Mouse (Mus musculus) CH12.LX (cell line): ENCODE data around the gene Taf1c.

Experiments used
- CTCF ChIP-seq, 2 experiments: IDR thresholded peaks in 1 of 2; conservative IDR thresholded peaks in 1 of 2; 2 replicates each; pipeline ENCODE4 v1.5.1; 2011 to 2012; ENCODE audit warnings: low read depth in 2 of 2, low read length in 2 of 2, improper control_type of control experiment in 1 of 2, inconsistent platforms in 1 of 2, mild to moderate bottlenecking in 1 of 2, moderate library complexity in 1 of 2
- GABPA ChIP-seq: IDR thresholded peaks from 2 replicates; pipeline ENCODE4 v1.6.1; 2012; ENCODE audit warnings: low read depth, low read length, improper control_type of control experiment, inconsistent platforms; ENCODE audit not compliant: insufficient replicate concordance
- MEF2A ChIP-seq: IDR thresholded peaks from 2 replicates; pipeline ENCODE4 v1.6.1; 2014; ENCODE audit warnings: low read depth, mild to moderate bottlenecking, inconsistent platforms, low read length, improper control_type of control experiment, borderline replicate concordance
- POLR2A ChIP-seq: IDR thresholded peaks from 2 replicates; pipeline ENCODE4 v1.6.1; 2011; ENCODE audit warnings: low read depth, mild to moderate bottlenecking, improper control_type of control experiment, low read length
- USF1 ChIP-seq: IDR thresholded peaks from 2 replicates; pipeline ENCODE4 v1.6.1; 2014; ENCODE audit warnings: low read depth, mild to moderate bottlenecking, inconsistent platforms, low read length, improper control_type of control experiment

GRCm38 (mm10) chr8:119604398-119604803 lies 621 bp downstream of the Taf1c start:
- no peak for TF ChIP-seq CTCF (conservative IDR thresholded peaks at IDR 0.05 in 1 of 2, IDR thresholded peaks at IDR 0.05 in 1 of 2; ENCODE audit: low read depth in 2 of 2, low read length in 2 of 2)
- no peak for TF ChIP-seq POLR2A
- TF ChIP-seq USF1, result no peak
- TF ChIP-seq MEF2A, result no peak
- no peak for TF ChIP-seq GABPA
